Mouse (Mus musculus) lung, postnatal 0 days (tissue): ENCODE results near the gene Rnase13.

Experiments
- CTCF ChIP-seq: IDR thresholded peaks from 2 replicates; pipeline ENCODE4 v1.5.1; 2016; ENCODE audit warnings: antibody characterized with exemption, mild to moderate bottlenecking
- EP300 ChIP-seq: IDR thresholded peaks from 2 replicates; pipeline ENCODE4 v1.6.1; 2016; ENCODE audit warnings: antibody characterized with exemption, mild to moderate bottlenecking, control low read depth

DNA sequence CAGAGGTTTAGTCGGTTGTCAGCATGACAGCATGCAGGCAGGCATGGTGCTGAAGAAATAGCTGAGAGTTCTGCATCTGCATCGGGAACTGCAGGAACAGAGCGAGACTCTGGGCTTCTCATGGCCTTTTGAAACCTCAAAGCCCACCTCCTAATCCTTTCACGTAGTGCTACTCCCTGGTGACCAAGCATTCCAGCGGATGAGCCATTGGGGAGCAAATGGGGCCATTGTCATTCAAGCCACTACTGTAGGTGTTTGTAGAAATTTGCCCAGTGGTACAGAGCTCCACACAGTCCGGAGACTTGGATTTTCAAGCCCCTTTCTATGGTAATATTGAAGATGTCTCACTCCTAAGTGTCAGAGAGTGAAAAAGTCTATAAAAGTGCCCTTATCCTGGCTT is 36.5 kb downstream of the Rnase13 start:
- TF ChIP-seq CTCF (no peak), EP300 (no peak)
